Mouse (Mus musculus): ENCODE measurements around the gene Man2a1.

DNA sequence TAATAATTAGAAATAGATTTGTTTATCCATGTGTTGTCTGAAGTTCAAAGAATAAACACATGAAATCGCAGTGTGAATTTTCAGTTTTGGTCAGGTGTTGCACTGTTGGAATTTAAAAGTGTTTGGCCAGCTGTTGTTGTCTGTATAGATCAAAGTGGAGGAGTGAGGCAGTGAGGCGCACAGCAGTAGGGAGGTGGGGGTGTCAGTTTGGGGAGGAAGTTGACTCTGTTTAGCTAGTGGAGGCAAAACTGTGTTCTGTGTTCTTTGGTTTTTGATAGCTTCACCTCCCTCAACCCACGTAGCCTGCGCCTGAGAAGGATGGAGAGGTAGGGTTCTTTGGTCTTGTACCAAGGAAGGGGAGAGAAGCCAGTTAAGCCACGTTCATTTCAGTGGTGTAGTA lies 28.3 kb downstream of the Man2a1 start:
- TF ChIP-seq POLR2A (IDR thresholded peaks at IDR 0.05; ENCODE audit: low read depth, low read length) (no peak), CTCF (IDR thresholded peaks at IDR 0.05; ENCODE audit: borderline replicate concordance, insufficient read depth, low read length) (no peak)

Data from embryonic fibroblast, embryonic 13.5 days (primary cell).